Mouse (Mus musculus) lung, postnatal 25 days (tissue): ENCODE results near the gene Wdr62.

ENCODE experiments used
- DNase-seq: peaks from one replicate; pipeline ENCODE4 v3.0.0; 2022; ENCODE audit warnings: low spot score

Gene Wdr62

GRCm38 (mm10) chr7:30306083-30306779 lies 26.0 kb upstream of the Wdr62 start:
- DNase-seq = no peak

- no peak for DNase-seq
These were observed 20.7 kb upstream of the Wdr62 start for GRCm38 (mm10) chr7:30300914-30301313.

GRCm38 (mm10) chr7:30297266-30297665 lies 17.0 kb upstream of the Wdr62 start:
- DNase-seq = no peak

- DNase-seq = no peak
These were observed 16.6 kb upstream of the Wdr62 start for GRCm38 (mm10) chr7:30296816-30297215.

GRCm38 (mm10) chr7:30295103-30295502 lies 14.9 kb upstream of the Wdr62 start:
- DNase-seq = no peak

GRCm38 (mm10) chr7:30294296-30294695 lies 14.1 kb upstream of the Wdr62 start:
- no peak for DNase-seq

- DNase-seq = no peak
These were observed 13.6 kb upstream of the Wdr62 start for GRCm38 (mm10) chr7:30293795-30294194.

- DNase-seq = no peak
These were observed 11.3 kb upstream of the Wdr62 start, which contains the start of gene Clip3 for GRCm38 (mm10) chr7:30291215-30292131. TSS of gene Clip3 (plus strand) at chr7:30291728.

GRCm38 (mm10) chr7:30289714-30290399 lies 9.6 kb upstream of the Wdr62 start:
- no peak for DNase-seq

- no peak for DNase-seq
These were observed 9.0 kb upstream of the Wdr62 start for GRCm38 (mm10) chr7:30289071-30289713.

- DNase-seq = no peak
These were observed 7.8 kb upstream of the Wdr62 start for GRCm38 (mm10) chr7:30288046-30288445.

GRCm38 (mm10) chr7:30286701-30287410 lies 6.6 kb upstream of the Wdr62 start:
- DNase-seq = no peak

- DNase-seq = no peak
These were observed 2.5 kb upstream of the Wdr62 start for GRCm38 (mm10) chr7:30282740-30283139.

GRCm38 (mm10) chr7:30281522-30281921 lies 1.3 kb upstream of the Wdr62 start:
- DNase-seq = no peak

- DNase-seq = peak; percentile 92
These were observed 485 bp upstream of the Wdr62 start for GRCm38 (mm10) chr7:30280670-30281138.

GRCm38 (mm10) chr7:30279536-30279935 lies 683 bp downstream of the Wdr62 start:
- DNase-seq = no peak

- no peak for DNase-seq
These were observed 1.3 kb downstream of the Wdr62 start for GRCm38 (mm10) chr7:30278911-30279310.

- DNase-seq = no peak
These were observed 5.8 kb downstream of the Wdr62 start for GRCm38 (mm10) chr7:30274383-30274782.

GRCm38 (mm10) chr7:30269641-30270040 lies 10.6 kb downstream of the Wdr62 start:
- DNase-seq = no peak

- no peak for DNase-seq
These were observed 13.4 kb downstream of the Wdr62 start for GRCm38 (mm10) chr7:30266780-30267179.

GRCm38 (mm10) chr7:30265935-30266334 lies 14.3 kb downstream of the Wdr62 start:
- no peak for DNase-seq
